Mouse (Mus musculus) MN1 (cell line): ENCODE data around the gene Lsm2.
"Not testable (repeated sequence)": the region's sequence is repeated elsewhere in the genome, so short reads cannot be mapped to it uniquely, and the experiment has no call there.

ENCODE experiments used
- DNase-seq: peaks from one replicate; pipeline ENCODE4 v3.0.0-alpha.2; 2016; ENCODE audit warnings: low spot score

Lsm2 gene

DNA sequence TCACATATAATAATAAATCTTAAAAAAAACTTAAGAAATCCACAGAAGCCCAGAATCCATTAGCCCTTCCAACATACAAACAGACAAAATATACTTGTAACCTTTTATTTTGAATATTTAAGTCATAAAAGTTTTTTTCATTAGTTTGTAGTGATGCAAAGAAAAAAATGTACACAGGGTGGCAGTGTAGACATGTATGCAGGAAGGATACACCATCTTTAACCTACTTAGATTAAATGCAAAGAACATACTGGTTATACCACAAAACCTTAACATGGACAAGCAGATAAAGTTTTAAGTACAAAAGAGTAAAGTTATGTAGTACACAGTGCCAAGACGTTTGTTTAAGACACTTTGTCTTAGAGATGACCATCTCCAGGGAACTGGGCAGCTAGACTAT lies 25.3 kb upstream of the Lsm2 start:
- peak; percentile 34 for DNase-seq

DNA sequence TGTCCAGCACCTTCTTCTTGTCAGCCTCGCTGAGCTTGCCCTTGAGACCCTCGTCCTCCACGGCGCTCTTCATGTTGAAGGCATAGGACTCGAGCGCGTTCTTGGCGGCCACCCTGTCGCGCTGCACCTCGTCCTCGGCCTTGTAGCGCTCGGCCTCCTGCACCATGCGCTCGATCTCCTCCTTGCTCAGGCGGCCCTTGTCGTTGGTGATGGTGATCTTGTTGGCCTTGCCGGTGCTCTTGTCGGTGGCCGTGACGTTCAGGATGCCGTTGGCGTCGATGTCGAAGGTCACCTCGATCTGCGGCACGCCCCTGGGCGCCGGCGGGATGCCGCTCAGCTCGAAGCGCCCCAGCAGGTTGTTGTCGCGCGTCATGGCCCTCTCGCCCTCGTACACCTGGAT lies 24.4 kb upstream of the Lsm2 start:
- not testable (repeated sequence) for DNase-seq

DNA sequence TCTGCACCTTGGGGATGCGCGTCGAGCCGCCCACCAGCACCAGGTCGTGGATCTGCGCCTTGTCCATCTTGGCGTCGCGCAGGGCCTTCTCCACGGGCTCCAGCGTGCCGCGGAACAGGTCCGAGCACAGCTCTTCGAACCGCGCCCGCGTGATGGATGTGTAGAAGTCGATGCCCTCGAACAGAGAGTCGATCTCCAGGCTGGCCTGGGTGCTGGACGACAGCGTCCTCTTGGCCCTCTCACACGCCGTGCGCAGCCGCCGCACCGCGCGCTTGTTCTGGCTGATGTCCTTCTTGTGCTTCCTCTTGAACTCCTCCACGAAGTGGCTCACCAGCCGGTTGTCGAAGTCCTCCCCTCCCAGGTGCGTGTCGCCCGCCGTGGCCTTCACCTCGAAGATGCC lies 23.7 kb upstream of the Lsm2 start:
- not testable (repeated sequence) for DNase-seq

DNA sequence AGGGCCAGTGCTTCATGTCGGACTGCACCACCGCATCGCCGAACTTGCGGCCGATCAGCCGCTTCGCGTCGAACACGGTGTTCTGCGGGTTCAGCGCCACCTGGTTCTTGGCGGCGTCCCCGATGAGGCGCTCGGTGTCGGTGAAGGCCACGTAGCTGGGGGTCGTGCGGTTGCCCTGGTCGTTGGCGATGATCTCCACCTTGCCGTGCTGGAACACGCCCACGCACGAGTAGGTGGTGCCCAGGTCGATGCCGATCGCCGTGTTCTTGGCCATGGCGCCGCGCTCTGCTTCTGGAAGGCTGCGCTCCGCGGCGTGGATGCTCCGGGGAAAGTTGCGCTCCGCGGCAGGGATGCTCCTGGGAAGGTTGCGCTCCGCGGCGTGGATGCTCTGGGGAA lies 22.9 kb upstream of the Lsm2 start:
- DNase-seq, result not testable (repeated sequence)

DNA sequence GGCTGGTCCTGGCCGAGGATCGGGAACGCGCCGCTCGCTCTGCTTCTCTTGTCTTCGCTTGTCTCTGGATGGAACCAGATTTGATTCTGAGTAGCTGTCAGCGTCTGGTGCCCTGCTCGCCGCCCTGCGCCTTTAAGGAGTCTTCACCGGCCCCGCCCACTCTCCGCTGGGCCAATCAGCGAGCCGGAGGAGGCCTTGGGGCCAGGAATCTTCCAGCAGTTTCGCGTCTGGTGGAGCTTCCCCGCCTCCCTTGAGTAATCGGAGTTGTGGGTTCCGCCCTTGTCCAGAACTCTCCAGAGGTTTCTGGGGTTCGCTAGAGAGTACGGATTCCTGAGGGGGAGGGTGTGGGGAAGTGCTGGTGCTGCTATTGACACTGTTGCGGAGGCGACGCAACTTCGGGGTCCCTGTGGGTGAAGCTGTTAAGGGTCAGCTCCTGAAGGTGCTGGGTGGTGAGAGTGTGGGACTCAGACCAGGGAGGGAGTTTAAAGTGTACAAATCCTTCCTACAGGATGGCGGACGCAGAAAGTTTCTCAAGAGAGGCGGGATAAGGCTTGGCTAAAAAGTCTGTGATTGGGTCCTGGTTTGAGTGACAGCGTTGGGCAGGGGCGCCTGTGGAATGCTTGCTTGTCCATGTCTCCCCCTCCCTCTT lies 22.4 kb upstream of the Lsm2 start, which contains the start of gene Hspa1b:
TSS of gene Hspa1b (minus strand) at position 109 of the 649 bp plus-strand sequence.
- not testable (repeated sequence) for DNase-seq

DNA sequence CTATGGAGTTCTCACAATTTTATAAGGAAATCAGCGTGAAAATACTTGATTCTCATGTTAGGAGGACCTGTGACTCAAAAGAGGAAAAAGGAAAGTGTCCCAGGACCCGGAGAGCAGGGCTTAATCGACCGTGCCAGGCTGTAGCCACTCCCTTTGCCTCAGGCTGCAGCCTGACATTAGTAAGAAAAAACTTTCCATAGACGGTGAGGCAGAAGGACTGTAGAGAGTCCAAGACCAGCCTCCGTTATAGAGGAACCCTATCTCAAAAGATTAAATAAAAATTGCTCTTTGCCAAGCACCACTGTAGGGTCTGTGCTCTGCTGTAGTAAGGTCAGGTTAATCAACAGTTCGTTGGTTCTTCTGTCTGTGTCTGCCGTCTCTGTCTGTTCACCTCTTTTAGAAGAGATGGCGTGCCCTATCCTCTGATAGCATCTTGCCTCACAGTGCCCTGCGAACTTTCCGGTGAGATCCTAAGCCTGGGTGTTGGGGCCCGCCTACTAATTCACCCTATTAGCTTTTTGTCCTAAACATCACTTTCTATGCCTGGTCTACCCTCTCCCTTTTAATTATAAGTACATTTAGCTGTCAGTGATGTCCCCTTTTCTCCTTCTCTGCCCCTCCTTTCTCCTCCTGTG lies 21.7 kb upstream of the Lsm2 start:
- DNase-seq, result no peak

DNA sequence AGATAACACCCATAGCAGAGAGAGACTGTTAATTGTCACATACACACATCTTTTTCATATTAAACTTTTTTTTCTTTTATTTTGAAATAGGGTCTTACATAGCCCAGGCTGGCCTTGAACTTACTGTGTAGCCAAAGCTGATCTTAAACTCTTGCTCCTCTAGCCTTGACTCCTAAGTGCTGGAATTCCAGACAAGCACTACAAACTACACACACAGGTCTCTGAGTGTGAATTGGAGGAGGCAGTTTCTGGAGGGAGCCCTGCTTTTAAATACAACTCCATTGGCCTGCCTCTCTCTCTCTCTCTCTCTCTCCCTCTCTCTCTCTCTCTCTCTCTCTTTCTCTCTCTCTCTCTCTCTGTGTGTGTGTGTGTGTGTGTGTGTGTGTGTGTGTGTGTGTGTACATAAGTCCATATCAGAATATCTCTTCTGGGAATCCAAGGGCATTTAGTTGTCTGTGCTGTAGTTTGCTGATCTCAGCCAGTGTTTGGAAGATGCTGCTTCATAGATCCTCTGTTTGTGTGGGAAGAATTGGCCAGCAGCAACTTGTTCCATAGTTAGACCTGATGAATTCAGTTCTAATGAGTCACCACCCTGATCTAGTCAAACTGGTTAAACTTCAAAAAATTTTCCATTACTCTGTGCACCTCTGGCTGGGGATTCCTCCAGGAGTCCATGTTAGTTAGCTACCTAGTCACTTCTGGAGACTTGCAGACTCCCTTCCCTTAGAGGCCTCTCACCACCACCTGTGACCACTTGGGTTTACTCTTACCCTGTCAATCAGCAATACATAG lies 20.8 kb upstream of the Lsm2 start:
- DNase-seq, result no peak

DNA sequence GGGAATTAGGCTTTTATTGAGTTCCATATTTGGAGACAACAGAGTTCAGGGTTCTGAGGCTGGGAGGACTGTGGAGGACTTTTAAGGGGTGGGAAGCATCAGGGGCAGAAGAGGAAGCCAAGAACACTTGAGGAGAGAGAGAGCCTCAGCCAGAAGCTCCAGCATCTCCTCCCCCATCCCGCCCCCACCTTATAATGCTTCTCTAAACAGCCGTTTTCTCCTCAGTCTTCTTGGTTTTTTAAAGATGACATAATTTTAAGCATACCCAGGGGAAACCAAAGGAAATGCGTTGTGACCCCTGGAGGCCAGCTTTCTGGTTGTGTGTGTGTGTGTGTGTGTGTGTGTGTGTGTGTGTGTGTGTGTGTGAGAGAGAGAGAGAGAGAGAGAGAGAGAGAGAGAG lies 19.5 kb upstream of the Lsm2 start:
- DNase-seq, result no peak

DNA sequence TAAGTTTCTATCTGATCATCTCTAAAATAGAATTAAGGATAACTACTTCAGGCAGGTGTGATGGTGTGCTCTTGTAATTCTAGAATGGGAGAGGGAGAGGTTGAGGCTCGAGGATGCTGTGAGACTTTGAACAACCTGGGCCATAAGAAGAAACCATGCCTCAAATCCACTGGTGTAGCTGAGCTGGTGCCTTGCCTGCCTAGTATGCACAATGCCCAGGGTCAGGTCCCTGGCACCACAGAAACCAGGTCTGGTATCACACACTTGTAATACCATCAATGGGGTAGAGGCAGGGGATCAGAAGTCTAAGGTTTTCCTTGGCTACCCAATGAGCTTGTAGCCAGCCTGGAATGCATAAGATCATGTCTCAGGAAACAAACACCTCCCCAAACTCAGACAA lies 18.8 kb upstream of the Lsm2 start:
- DNase-seq, result no peak

DNA sequence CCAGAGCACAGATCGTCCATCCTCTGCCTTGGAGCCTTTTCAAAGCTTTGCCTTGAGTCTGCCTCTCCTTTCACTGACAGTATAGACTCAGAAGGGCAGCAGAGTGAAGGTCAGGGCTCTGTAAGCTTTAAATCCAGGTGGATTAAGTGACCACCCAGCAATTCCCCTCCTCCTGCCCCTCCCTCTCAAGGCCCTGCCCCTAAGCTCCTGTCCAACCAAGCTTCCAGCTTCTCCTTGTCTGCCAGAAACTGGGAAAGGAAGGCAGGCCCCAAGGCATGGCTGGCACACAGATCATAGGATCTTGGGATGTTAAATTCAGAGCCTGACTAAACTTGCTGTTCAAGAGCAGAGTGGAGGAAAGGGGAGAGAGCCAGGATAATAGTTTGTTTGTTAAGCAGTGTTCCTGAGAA lies 17.0 kb upstream of the Lsm2 start:
- DNase-seq, result peak; percentile 52

DNA sequence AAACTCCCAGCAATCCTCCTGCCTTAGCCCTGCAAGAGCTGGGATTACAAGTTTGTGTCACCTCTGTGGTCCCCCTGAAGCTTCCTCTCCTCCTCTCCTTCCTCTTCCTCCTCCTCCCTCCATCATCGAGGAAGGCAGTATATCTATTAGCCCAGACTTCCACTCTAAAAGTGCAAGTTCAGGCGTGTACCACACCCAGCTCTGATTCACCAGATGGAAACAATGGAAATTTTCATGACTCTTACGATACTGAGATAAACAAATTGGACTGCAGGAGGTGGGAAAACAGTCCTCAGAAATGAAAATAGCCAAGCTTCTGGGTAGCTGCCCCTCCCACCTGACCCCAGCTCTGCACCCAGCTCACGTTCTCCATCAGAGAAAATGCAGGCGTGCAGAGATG lies 16.0 kb upstream of the Lsm2 start:
- peak; percentile 51 for DNase-seq

DNA sequence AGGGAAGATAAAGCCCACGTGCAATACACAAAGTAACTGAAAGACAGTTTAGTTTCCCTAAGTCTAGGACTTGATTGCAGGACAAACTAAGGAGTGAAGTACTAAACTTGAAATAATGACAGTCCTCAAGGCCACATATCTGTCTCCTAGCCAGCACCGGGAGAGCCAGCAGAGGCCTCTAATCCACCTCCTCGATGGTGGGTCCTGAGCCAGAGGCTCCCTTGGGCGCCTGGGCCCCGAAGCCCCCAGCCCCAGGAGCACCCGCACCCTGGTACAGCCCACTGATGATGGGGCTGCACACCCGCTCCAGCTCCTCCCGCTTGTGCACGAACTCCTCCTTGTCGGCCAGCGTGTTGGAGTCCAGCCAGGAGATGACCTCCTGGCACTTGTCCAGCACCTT lies 11.8 kb upstream of the Lsm2 start, which contains the start of gene Gm20481:
TSS of gene Gm20481 (plus strand) at position 91 of the 400 bp plus-strand sequence.
- DNase-seq, result not testable (repeated sequence)

DNA sequence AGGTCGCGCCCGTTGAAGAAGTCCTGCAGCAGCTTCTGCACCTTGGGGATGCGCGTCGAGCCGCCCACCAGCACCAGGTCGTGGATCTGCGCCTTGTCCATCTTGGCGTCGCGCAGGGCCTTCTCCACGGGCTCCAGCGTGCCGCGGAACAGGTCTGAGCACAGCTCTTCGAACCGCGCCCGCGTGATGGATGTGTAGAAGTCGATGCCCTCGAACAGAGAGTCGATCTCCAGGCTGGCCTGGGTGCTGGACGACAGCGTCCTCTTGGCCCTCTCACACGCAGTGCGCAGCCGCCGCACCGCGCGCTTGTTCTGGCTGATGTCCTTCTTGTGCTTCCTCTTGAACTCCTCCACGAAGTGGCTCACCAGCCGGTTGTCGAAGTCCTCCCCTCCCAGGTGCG lies 10.8 kb upstream of the Lsm2 start:
- DNase-seq, result not testable (repeated sequence)

DNA sequence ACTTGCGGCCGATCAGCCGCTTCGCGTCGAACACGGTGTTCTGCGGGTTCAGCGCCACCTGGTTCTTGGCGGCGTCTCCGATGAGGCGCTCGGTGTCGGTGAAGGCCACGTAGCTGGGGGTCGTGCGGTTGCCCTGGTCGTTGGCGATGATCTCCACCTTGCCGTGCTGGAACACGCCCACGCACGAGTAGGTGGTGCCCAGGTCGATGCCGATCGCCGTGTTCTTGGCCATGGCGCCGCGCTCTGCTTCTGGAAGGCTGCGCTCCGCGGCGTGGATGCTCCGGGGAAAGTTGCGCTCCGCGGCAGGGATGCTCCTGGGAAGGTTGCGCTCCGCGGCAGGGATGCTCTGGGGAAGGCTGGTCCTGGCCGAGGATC lies 10.0 kb upstream of the Lsm2 start:
- DNase-seq, result not testable (repeated sequence)

DNA sequence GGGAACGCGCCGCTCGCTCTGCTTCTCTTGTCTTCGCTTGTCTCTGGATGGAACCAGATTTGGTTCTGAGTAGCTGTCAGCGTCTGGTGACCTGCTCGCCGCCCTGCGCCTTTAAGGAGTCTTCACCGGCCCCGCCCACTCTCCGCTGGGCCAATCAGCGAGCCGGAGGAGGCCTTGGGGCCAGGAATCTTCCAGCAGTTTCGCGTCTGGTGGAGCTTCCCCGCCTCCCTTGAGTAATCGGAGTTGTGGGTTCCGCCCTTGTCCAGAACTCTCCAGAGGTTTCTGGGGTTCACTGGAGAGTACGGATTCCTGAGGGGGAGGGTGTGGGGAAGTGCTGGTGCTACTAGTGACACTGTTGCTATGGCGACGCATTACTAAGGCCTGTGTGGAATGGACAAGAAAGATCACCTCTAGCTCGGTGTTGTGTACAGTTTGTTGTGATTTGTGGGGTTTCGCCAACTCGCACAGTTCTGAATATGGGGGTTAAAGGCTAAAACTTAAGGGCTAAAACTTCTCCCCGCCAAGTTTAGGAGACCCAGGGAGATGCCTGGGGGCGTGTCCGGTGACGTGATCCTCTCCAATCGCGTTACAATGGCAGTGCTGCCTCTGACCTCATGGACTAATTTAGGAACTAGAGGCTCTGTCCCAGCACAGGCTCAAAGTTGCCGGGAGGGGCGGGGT lies 9.5 kb upstream of the Lsm2 start, which contains the start of the genes Hspa1a and Hspa1l:
TSS of gene Hspa1a (minus strand) at position 88 of the 681 bp plus-strand sequence.
TSS of gene Hspa1l (plus strand) at position 635 of the 681 bp plus-strand sequence.
- not testable (repeated sequence) for DNase-seq

DNA sequence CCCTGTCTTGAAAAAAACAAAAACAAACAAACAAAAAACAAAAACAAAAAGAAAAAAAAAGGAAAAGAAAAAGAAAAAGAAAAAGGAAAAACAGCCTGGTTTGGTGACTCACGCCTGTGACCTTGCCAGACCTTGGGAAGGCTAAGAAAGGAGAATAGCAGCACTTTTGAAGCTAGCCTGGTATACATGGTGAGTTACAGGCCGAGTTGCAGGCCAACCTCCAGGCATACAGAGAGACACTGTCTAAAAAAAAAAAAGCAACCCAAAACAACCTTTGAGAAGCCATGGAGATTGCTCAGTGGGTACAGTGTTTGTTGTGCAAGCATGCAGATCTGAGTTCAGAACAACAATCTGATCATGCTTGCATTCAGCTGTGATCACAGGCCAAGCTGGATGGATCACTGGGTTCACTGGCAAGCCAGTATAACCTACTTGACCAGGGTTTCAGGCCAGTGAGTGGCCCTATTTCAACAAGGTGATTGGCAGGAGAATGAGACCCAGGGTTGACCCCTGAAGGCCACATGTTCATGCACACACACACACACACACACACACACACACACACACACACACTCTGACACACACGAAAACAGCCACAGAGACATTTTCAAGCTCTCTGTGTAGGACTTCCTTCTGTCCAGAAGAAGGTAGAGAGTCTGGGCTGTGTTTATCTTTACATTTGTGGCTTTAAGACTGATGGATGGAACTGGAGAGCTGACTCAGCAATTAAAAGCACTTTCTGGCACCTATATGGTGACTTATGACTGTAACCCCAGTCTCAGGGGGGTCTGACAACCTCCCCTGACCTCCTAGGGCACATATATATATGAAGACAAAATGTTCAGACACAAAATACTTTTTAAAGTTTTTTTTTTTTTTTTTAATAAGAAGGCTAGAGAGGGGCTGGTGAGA lies 5.8 kb upstream of the Lsm2 start:
- DNase-seq, result no peak

DNA sequence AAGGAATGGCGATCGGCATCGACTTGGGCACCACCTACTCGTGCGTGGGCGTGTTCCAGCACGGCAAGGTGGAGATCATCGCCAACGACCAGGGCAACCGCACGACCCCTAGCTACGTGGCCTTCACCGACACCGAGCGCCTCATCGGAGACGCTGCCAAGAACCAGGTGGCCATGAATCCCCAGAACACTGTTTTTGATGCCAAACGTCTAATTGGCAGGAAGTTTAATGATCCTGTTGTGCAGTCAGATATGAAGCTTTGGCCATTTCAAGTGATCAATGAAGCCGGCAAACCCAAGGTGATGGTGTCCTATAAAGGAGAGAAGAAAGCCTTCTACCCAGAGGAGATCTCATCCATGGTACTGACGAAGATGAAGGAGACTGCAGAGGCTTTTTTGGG lies 4.7 kb upstream of the Lsm2 start:
- no peak for DNase-seq

DNA sequence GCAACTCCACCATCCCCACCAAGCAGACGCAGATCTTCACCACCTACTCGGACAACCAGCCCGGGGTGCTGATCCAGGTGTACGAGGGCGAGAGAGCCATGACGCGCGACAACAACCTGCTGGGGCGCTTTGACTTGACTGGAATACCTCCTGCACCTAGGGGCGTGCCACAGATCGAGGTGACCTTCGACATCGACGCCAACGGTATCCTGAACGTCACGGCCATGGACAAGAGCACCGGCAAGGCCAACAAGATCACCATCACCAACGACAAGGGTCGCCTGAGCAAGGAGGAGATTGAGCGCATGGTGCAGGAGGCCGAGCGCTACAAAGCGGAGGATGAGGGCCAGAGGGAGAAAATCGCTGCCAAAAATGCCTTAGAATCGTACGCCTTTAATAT lies 3.4 kb upstream of the Lsm2 start:
- DNase-seq, result no peak

DNA sequence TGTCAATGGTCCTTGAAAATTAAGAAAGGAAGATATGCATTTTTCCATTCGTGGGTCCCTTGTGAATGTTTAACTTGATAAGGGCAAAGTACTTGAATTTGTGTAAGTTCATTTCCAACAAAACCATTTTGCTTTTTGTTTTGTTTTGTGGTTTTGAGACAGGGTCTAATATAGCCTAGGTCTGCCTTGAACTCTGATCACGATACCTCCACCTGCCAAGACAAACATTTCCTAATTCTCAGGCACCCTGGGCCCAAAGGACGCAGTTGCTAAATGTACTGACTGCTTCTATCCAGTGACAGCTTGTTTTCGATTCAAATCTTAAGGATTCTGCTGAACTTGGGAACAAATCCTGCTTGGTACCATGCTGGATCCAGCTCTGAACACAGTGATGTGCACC lies 2.0 kb upstream of the Lsm2 start:
- DNase-seq, result no peak

DNA sequence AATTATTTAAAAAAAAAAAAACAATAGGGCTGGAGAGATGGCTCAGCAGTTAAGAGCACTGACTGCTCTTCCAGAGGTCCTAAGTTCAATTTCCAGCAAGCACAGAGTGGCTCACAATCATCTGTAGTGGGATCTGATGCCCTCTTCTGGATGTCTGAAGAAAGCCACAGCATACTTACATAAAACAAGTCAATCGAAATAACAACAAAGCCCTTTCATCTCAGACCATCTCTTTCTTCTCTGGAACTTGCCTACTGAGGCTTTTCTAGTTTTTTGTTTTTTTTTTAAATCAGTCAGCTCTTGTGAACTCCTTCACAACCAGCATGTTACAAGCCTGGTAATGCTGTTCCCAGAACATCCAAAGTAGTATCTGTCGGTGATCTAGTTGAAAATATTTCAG lies 1.0 kb upstream of the Lsm2 start:
- DNase-seq, result peak; percentile 75

DNA sequence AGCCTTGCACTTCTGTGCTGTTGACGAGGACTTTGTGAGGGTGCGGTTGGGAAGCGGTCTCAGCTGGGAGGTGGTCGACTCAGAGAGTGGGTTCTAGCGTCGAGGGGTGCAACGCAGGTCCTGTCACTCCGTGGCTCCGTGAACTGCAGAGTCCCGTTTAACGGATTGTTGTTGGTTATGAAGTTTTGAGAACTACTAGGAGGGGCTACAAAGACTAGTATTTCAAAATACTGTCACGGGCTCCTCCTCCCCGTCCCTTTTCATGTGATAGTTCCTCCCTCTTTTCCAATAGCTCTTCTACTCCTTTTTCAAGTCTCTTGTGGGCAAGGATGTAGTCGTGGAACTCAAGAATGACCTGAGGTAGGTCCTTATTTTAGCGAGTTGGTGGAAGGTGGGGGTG lies 666 bp downstream of the Lsm2 start:
- DNase-seq, result no peak
